Mouse (Mus musculus) forebrain, embryonic 14.5 days (tissue): ENCODE measurements around the gene Ephx1. TPM values are rescaled to one million over a fixed set of nuclear protein-coding genes. Genes with fewer than 3 reads are reported as not detected.

Source experiments
- ATAC-seq: fragments of 200-750 bp; cut with Nextera tagmentation; 2 replicates; pipeline ENCODE4 v1.8.0; 2017; ENCODE audit warnings: mild to moderate bottlenecking, moderate library complexity
- DNase-seq: peaks from one replicate; pipeline ENCODE4 v3.0.0-alpha.2; 2015; ENCODE audit warnings: low spot score
- H3K27ac ChIP-seq: fragments of 300-500 bp; sonication (generic); 2 replicates; pipeline ENCODE4 v1.5.1; 2014; ENCODE audit warnings: low read depth, mild to moderate bottlenecking, control low read depth, low read length, moderate library complexity
- H3K27me3 ChIP-seq: fragments of 300-500 bp; sonication (generic); replicated peaks from 2 replicates; pipeline ENCODE4 v1.6.1; 2014; ENCODE audit warnings: low read length, control low read depth, mixed read lengths; ENCODE audit not compliant: control insufficient read depth, insufficient read depth
- H3K36me3 ChIP-seq: fragments of 300-500 bp; sonication (generic); 2 replicates; pipeline ENCODE4 v1.6.1; 2014; ENCODE audit warnings: low read length, control low read depth; ENCODE audit not compliant: control insufficient read depth, insufficient read depth
- H3K4me1 ChIP-seq: fragments of 300-500 bp; sonication (generic); 2 replicates; pipeline ENCODE4 v1.6.1; 2014; ENCODE audit warnings: antibody characterized with exemption, low read length, control low read depth; ENCODE audit not compliant: control insufficient read depth, insufficient read depth
- H3K4me2 ChIP-seq: fragments of 300-500 bp; sonication (generic); 2 replicates; pipeline ENCODE4 v1.6.1; 2014; ENCODE audit warnings: mild to moderate bottlenecking, control low read depth, low read length
- H3K4me3 ChIP-seq: fragments of 300-500 bp; sonication (generic); 2 replicates; pipeline ENCODE4 v1.5.1; 2014; ENCODE audit warnings: low read depth, low read length, control low read depth
- H3K9ac ChIP-seq: fragments of 300-500 bp; sonication (generic); 2 replicates; pipeline ENCODE4 v1.6.1; 2014; ENCODE audit warnings: mild to moderate bottlenecking, low read length, control low read depth, moderate library complexity
- H3K9me3 ChIP-seq: fragments of 300-500 bp; sonication (generic); replicated peaks from 2 replicates; pipeline ENCODE4 v1.6.1; 2016; ENCODE audit warnings: low read length, control low read depth, mixed read lengths; ENCODE audit not compliant: control insufficient read depth
- WGBS: fragments of 180-500 bp; shearing (Covaris S2); extraction: QIAGEN DNeasy Blood & Tissue Kit; methylation state at CpG from one replicate; pipeline ENCODE4 v1.1.7; 2014; 5-methylcytosine and 5-hydroxymethylcytosine counted together
- polyA plus RNA-seq: library from polyadenylated mRNA; unstranded; fragments of >200 nt; fragmentation: Nextera tagmentation; extraction: Ambion mirVana; gene quantifications from 2 replicates; pipeline ENCODE4 v1.2.1, GENCODE M21; 2014

Ephx1 gene
- polyA plus RNA-seq, 1 experiment from 2014 or later = 4.1 TPM

- Histone ChIP-seq H3K27me3 (no peaks in the 10 kb centered on the region), H3K4me1 (no peaks in the 10 kb centered on the region), H3K9ac (no peak overlapping the region), H3K4me2 (no peak overlapping the region), H3K27ac (no peak overlapping the region), H3K4me3 (no peak overlapping the region), H3K36me3 (no peaks in the 10 kb centered on the region), H3K9me3 (no peaks in the 10 kb centered on the region)
- DNase-seq (no peak), ATAC-seq (no peak)
- 94% methylated on average over 2 of the region's 2 CpGs for WGBS
Measured at GRCm38 (mm10) chr1:181008266-181008665, 12.4 kb downstream of the Ephx1 start.

GRCm38 (mm10) chr1:181007831-181008230, 12.9 kb downstream of the Ephx1 start:
- H3K27ac ChIP-seq = no peak overlapping the region
- no peaks in the 10 kb centered on the region for H3K9me3 ChIP-seq
- H3K27me3 ChIP-seq = no peaks in the 10 kb centered on the region
- no peak overlapping the region for H3K4me3 ChIP-seq
- H3K4me1 ChIP-seq = no peaks in the 10 kb centered on the region
- no peaks in the 10 kb centered on the region for H3K36me3 ChIP-seq
- no peak overlapping the region for H3K9ac ChIP-seq
- no peak overlapping the region for H3K4me2 ChIP-seq
- ATAC-seq (no peak), DNase-seq (no peak)
- WGBS = 82% methylated on average over 6 of the region's 6 CpGs

DNA sequence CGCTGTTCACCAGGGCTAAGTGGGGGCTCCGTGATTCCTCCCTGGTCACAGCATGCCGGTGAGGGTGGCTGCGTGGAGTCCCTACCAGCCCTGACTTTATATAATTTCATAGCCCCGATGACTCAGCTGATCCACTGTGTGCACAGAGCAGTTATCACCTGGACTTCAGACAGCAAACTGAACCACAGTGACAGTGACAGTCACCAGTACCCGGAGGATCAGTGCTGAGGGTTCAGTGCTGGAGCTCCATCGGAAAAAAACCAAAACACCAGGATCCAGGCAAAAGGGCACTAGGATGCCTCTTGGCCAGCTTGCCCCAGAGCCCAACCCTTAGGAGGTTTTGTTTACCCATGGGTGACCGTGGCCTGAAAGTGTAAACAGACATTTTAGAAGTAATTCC, 15.4 kb downstream of the Ephx1 start:
- Histone ChIP-seq H3K27ac (no peak overlapping the region), H3K9ac (no peak overlapping the region), H3K4me1 (no peaks in the 10 kb centered on the region), H3K27me3 (no peaks in the 10 kb centered on the region), H3K9me3 (no peaks in the 10 kb centered on the region), H3K36me3 (no peaks in the 10 kb centered on the region), H3K4me2 (no peak overlapping the region), H3K4me3 (no peak overlapping the region)
- no peak for ATAC-seq
- WGBS = 87% methylated on average over 8 of the region's 8 CpGs
- no peak for DNase-seq

- no peak overlapping the region for H3K9ac ChIP-seq
- H3K4me3 ChIP-seq = no peak overlapping the region
- no peak overlapping the region for H3K27ac ChIP-seq
- H3K4me2 ChIP-seq = no peak overlapping the region
- no peaks in the 10 kb centered on the region for H3K36me3 ChIP-seq
- ATAC-seq = no peak
- no peaks in the 10 kb centered on the region for H3K27me3 ChIP-seq
- WGBS = 82% methylated on average over 2 of the region's 2 CpGs
- H3K9me3 ChIP-seq = no peaks in the 10 kb centered on the region
- no peak for DNase-seq
- H3K4me1 ChIP-seq = no peaks in the 10 kb centered on the region
Measured at GRCm38 (mm10) chr1:181003790-181004189, 16.9 kb downstream of the Ephx1 start.

DNA sequence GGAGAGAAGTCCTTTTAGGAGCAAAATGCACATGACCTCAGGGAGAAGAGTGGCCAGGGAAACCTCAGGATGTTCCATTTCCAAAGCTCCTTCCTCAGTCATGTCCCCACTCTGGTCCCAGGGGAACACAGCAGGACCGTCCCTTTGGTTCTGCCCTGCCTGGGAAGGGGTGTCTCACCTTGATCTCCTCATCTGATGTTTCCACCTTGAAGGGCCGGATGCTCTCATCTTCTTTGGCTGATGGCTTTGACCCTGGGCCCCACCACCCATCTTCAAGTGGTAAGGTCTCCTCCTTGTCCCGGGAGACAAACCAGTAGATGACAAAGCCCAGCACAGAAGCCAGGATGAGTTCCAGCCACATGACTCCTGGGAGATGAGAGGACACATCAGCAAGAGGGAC, 19.1 kb downstream of the Ephx1 start:
- H3K4me3 ChIP-seq = no peak overlapping the region
- H3K36me3 ChIP-seq = no peaks in the 10 kb centered on the region
- H3K27me3 ChIP-seq = no peaks in the 10 kb centered on the region
- no peak overlapping the region for H3K9ac ChIP-seq
- H3K9me3 ChIP-seq = no peaks in the 10 kb centered on the region
- no peak for DNase-seq
- no peak overlapping the region for H3K27ac ChIP-seq
- WGBS = 90% methylated on average over 3 of the region's 3 CpGs
- H3K4me2 ChIP-seq = no peak overlapping the region
- ATAC-seq = no peak
- H3K4me1 ChIP-seq = no peaks in the 10 kb centered on the region

DNA sequence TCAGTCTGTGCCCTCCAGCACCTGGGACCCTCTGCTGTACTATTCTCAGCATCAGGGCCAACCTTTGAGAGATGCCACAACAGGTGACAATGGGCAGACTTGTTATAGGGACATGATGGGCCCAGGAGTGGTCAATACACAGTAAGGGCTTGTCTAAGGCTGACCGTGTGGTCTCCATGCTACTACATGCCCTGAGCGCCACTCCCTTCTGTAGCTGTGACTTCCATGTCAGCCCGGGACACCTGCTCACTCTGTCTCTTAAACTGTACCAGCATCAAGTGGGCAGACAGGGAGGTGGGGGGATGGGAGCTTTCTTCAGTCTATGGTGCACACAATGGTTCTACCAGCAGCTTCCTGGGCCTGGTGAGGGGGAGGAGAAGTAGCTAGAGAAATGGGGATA, 19.5 kb downstream of the Ephx1 start:
- no peaks in the 10 kb centered on the region for H3K4me1 ChIP-seq
- no peak for DNase-seq

GRCm38 (mm10) chr1:181000501-181001092, 20.1 kb downstream of the Ephx1 start:
- WGBS = 50% methylated on average over 10 of the region's 10 CpGs
- Histone ChIP-seq H3K4me3 (no peak overlapping the region), H3K4me1 (no peaks in the 10 kb centered on the region), H3K4me2 (no peak overlapping the region), H3K9ac (no peak overlapping the region), H3K27me3 (no peaks in the 10 kb centered on the region), H3K27ac (no peak overlapping the region), H3K36me3 (no peaks in the 10 kb centered on the region), H3K9me3 (no peaks in the 10 kb centered on the region)
- ATAC-seq (no peak), DNase-seq (no peak)

More for the DNA sequence above, 19.5 kb downstream of the Ephx1 start:
- Histone ChIP-seq H3K4me2 (no peak overlapping the region), H3K27me3 (no peaks in the 10 kb centered on the region), H3K27ac (no peak overlapping the region), H3K9ac (no peak overlapping the region), H3K4me3 (no peak overlapping the region), H3K36me3 (no peaks in the 10 kb centered on the region), H3K9me3 (no peaks in the 10 kb centered on the region)
- ATAC-seq = no peak
- 90% methylated on average over 3 of the region's 3 CpGs for WGBS

GRCm38 (mm10) chr1:180992142-180992541, 28.6 kb downstream of the Ephx1 start:
- no peaks in the 10 kb centered on the region for H3K36me3 ChIP-seq
- H3K4me3 ChIP-seq = no peak overlapping the region
- no peak overlapping the region for H3K4me2 ChIP-seq
- ATAC-seq (no peak), DNase-seq (peak; percentile 73)
- no peak overlapping the region for H3K9ac ChIP-seq
- no peaks in the 10 kb centered on the region for H3K27me3 ChIP-seq
- no peaks in the 10 kb centered on the region for H3K4me1 ChIP-seq
- 53% methylated on average over 3 of the region's 3 CpGs for WGBS
- no peak overlapping the region for H3K27ac ChIP-seq
- no peaks in the 10 kb centered on the region for H3K9me3 ChIP-seq

DNA sequence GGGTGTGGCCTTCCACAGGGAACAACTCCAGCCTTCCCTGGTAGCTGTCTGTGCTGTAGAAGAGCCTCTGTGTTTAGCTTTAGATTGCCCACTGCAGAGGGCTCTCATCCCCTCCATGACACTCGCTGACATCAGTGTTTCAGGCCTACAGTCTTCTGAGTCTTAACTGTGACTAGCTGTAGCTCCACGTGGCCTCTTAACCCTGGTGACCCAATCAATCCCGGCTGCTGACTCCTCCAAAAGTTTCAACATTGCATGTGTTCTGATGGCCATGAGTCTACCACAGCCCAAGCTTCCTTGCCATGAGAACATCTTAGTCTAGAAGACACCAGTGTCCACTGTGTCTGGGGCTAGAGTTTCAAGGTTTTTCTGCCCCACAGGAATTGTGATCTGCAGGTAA, 30.0 kb downstream of the Ephx1 start:
- no peak overlapping the region for H3K9ac ChIP-seq
- 68% methylated on average over 3 of the region's 3 CpGs for WGBS

More for the DNA sequence above, 30.0 kb downstream of the Ephx1 start:
- no peak for DNase-seq
- no peak for ATAC-seq
- H3K4me1 ChIP-seq = no peaks in the 10 kb centered on the region
- no peaks in the 10 kb centered on the region for H3K9me3 ChIP-seq
- H3K4me2 ChIP-seq = no peak overlapping the region
- H3K36me3 ChIP-seq = no peaks in the 10 kb centered on the region
- no peaks in the 10 kb centered on the region for H3K27me3 ChIP-seq
- H3K4me3 ChIP-seq = no peak overlapping the region
- H3K27ac ChIP-seq = no peak overlapping the region
